Mouse (Mus musculus): ENCODE data around the gene Ces1b.

The Ces1b gene

DNA sequence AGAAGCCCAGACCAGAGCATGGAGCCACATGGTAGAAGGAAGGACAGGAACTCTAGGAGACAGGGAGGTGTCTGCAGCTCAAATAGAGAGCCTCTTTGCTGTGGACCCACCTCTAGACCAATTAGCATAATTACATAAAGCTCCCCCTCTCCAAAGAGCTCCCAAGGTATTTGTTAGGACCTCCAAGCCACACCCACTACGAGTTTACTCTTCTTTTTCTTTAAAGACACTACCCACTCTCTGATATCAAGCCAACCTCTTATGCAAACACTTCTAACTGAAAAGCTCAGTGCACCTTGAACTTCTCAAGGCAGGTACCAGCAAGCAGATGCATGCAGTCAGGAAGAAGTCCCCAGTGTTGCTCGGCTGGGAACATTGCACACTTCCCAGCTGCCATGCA is at the start of gene Ces1b:
Ces1b (minus strand) TSS at position 131 of the 400 bp plus-strand sequence.
- DNase-seq, result no peak

DNA sequence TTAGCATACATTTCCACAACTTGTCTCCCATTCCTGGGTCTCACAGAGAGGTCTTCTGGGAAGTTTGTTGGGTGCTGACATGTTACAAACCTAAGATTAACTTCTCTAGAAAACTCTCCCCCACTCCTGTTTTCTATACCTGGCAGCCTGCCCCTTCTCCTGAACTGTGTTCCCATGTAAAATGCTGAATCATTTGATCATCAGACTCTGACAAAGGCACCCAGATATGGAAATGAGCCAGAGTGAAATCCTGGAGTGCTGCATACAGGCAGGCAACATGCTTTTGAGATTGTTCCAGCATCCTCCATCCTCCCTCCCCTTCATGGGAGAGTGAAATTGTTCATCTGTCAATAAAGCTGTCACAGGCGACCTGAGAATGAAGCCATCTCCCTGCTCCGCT is 46.7 kb upstream of the Ces1b start:
- DNase-seq, result peak; percentile 3

DNA sequence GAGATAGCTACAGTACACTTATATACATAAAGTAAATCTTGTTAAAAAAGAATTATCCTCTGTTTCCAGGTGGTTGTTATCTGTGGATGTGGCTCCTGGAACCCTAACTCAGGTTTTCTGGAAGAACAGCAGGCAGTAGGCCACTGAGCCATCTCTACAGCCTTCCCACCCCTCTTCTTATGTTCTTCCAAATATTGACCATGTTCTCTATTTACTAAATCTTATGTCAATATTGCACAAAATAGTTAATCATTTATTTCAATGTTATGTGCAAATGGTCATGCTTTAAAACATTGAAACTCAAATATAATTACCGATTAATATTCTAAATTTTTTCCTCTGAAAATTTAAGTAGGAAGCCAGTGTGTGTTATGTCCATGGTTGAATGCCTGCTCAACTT is 42.2 kb upstream of the Ces1b start:
- no peak for DNase-seq

DNA sequence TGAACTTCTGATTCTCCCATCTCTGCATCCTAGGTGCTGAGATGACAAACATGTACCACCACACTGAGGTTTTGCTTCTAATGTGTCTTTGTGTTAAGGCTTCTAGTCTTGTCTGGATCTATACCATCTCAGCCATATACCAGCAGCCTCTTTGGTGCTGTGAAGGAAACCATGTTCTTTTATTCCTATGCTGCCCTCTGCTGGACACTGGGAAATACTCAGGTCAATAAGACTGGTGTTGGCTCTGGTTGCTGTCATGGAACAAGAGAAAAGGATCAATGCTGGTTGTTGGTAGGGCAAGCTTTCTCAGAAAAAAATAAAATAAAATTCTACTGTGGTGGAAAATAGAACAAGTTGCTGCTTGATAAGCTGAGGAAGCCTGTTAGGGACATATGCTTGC is 15.6 kb upstream of the Ces1b start:
- peak; percentile 31 for DNase-seq

DNA sequence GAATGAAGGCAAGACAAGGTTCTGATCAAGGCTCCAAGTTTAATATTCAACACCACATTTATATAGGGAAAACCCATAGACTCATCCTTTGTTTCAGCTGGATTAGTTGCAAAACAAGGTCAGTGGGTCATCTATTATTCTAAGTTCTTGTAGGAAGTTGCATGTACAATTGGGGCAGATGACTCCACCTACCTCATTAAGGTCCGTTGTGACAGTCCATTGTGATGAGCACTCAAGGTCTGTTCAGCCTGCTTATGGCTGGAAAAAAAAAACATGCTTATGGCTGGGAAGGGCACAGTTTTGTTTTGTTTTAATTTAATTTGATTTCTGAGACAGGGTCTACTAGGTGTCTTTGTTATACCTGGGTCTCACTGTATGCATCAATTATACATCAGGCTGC is 11.5 kb upstream of the Ces1b start:
- no peak for DNase-seq

DNA sequence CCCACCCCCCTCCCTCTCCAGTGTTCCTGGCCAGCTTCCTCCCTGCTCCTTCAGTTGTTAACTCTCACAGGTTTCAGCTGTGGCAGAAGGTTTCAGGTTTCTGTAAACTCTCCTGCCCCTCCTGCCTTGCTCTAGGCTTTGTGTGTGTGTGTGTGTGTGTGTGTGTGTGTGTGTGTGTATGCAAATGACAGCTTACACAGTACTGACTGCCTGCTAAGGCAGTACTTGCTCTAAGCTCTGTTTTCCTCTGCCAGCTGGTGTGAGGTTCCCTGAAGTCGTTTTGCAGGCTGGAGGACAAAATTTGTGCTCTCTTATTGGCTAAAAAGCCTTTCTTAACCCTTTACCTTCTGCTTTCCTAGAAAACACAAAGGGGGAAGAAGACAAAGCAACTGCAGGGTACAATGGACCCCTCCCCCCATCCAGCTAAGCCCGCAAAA is 8.9 kb upstream of the Ces1b start:
- no peak for DNase-seq

DNA sequence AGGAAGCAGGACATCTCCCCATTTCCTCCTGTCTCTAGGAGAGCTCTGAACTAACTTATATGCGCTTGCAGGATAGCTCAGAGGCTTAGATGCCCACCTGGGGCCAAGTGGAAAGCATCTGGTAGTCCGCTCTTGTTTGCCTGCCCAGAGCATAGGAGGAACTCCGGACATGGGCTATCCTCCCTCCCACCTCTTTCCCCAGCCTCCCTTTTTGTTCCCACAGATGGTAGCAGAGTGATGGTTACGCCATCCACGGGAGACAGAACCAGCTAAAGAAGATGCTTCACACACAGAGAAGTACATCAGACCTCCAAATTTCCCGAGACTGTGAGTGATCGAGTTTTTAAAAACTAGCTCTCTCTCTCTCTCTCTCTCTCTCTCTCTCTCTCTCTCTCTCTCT is 8.4 kb upstream of the Ces1b start:
- DNase-seq, result no peak

DNA sequence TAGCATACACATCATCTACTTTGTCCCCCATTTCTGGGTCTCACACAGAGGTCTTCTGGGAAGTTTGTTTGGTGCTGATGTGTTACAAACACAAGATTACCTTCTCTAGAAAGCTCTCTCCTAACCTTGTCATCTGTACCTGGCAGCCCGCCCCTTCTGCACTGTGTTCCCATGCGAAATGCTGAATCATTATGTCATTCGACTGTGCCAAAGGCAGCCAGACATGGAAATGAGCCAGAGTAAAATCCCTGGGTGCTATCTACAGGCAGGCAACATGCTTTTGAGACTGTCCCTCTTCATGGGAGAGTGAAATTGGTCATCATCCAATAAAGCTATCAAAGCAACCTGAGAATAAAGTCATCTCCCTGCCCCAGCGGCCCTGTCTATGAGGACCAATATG is 4.6 kb downstream of the Ces1b start:
- no peak for DNase-seq

DNA sequence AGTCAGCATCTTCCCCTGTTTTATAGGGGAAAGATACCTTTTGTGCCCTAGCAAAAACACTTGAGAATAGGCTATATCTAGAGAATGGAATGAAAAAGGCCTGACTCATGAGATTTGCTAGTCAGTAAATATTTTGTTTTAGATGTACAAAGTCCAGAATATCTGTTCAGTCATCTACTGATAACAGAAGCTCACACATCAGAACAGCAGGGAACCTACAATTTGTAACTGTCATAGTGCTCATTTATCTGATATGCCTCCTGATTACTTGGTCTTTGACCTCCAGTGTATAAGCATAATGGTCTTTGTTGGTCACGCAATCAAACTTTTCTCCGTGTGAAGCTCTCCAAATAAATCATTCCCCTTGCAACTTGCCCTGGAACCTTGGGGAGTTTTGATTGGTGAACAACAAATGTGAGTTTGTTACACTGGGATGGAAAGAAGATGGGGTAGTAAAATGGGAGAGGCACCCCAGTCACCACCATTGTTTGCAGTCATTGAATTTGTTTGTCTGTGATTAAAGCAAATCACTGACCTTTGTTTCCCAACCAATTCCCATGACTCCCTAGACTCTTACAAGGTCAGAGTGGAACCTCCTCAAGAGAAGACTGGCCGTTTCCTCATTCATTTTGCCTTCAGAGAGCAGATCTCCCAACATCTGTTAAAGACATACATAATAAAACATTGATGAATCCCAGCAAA is 16.2 kb downstream of the Ces1b start:
- no peak for DNase-seq

DNA sequence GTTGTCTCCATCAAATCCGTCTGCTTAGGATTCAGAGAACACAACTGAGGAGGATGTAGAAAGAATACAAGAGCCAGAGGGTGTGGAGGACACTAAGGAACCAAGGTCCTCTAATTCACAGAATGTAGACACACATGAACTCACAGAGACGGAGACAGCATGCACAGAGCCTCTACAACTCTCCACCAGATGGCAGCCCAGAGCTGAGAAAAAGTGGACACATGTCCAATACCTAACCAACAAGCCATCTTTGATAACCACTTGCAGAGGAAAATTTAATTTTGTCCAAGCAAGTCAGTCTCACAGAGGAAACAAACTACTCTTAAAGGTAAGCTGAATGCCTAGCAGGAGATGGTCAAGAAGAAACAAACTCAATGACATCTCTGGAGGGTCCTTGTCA is 20.6 kb downstream of the Ces1b start:
- DNase-seq, result peak; percentile 36

DNA sequence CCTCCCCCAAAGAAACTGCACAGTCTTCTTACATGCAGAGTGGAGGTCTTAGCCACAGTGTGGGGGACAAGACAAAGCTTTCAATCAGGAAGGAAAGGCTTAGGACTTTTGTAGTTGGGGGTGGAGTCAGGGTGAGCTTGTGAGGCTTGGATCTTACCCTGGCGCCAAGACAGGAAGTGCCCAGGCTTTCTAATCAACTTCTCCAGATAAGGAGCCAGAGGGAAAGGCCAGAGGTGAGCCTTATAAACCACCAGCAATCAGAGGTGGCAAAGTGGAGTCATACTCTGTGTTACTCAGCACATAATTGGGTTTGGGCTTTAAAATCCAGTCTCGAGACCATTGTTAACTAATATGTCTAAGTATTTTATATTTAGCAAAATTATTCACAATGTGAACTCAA is 24.6 kb downstream of the Ces1b start:
- DNase-seq, result no peak

DNA sequence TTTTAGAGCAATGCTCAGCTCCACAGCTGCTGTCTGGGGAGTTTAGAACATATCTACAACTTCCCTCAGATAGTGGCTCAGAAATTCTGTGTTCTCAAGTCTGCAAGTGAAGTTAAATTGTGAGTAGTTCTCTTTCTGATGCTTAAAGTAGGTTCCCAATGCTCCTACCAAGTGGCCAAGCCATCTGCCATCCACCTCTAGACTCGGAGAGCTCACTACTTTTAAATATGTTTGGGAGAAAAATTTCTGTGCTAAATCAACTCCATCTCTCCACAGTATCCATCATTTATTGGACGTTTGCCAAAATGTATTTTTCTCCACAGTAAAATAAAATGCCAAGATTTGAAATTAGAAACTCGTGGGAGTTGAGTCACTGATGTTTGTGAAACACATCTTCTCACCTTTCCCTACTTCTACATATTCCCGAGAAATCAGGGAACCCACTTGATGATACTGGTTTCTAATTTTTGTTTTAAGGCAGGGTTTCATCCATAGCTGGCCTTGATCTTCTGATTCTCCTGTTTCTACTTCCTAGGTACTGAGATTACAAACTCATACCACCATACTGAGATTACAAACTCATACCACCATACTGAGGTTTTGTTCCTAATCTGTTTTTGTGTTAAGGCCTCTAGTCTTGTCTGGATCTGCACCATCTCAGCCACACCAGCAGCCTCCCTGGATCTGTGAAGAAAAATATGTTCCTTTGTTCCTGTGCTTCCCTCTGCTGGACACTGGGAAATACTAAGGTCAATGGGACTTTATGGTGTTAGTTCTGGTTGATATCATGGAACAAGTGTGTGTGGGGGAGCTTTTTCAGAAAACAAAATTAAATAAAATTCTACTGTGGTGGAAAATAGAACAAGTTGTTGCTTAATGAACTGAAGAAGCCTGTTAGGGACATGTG is 31.1 kb downstream of the Ces1b start:
- no peak for DNase-seq

DNA sequence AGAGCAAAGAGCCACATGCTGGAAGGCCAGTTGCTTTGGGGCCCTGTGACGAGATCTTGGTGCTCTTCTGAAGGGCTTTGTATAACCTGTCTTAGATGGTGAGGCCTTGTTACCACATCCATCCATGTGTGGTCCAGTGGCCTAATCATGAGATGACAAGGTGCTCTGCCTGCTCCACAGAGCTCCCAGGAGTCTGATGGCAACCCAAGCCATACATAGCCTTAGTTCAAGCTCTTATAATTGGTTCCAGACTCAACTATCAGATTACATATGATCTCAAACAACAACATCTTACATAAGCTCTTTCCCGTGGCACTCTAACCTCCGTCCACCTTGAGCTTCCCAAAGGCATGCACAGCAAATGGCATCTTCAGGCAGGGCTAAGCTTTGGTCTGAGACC is 31.7 kb downstream of the Ces1b start, which contains the start of gene Ces1a:
Ces1a (minus strand) TSS at position 101 of the 400 bp plus-strand sequence.
- DNase-seq, result no peak

DNA sequence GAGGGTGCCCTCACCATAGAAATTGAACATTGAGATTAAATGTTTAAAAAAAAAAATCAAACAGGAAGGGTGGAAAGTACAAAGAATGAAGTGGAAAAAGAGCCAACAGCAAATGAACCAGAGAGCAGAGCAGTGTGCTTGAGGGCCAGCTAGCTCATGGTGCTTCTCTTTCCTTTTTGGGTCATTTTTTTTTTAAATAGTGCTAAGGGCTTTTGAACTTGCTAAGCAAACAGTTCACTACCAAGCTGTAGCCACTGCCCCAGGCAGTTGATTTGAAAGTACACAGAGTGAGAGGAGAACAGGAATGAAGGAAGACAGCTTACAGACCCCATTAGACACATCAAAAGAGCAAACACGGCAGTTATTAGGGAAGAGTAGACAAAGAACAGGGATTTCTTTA is 36.7 kb downstream of the Ces1b start:
- DNase-seq, result no peak

DNA sequence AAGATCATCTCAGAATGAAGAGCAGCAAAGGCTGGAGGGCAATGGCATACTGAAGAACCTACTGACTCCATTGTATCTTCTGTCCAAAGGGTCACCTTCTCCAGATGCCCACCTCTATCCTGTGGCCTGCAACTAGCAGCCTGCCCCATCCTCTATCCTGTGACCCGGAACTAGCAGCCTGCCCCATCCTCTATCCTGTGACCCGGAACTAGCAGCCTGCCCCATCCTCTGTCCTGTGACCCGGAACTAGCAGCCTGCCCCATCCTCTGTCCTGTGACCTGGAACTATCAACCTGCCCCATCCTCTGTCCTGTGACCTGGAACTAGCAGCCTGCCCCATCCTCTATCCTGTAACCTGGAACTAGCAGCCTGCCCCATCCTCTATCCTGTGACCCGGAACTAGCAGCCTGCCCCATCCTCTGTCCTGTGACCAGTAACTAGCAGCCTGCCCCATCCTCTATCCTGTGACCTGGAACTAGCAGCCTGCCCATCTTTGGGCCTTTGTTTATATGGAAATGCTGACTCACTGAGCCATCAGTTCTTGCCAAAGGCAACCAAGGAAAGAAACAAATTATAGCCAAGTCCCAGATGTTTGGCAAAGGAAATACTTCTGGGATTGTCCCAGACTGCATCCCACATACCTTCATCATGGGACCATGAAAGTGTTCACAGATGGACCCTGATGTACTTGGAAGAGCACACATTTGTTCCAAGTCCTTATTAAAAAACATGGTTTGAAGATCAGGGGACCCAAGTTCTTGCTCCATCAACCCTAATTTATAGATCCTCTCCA is 38.8 kb downstream of the Ces1b start:
- DNase-seq, result no peak

DNA sequence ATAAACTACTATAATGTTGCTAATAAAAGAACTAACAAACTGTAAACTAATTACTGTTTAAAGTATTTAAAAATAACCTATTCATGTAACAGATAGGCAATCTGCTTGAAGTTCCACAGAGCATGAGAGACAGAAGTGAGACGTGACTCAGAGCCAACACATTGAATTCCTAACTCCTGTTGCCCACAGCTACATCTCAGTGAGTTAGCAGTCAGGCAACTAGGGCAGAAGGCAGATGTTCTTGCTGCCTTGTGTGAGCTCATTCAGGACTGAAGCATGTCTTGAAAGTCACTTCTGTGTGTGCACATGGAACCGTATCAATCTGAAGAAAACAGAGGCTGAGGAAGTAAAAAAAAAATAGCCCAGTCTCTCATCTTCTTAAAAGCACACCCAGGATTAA is 39.6 kb downstream of the Ces1b start:
- DNase-seq, result peak; percentile 52

DNA sequence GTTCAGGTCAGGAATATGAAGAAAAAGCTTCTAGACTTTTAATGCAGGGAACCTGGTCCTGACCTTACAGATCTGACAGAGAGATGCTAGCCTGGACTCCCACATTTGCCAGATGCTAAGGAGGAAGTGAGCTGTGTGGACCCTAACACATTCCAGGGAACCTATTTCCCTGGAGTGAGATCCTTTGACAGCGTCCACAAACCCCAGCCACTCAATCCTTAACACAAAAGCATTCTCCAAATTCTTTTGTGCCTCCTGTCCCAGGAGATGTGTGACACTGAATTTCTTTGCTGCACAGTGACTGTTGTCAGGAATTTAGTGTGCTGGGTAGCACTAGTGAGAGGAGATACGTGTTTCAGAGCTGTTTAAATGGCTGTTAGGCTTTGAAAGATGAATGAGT is 41.0 kb downstream of the Ces1b start:
- no peak for DNase-seq

DNA sequence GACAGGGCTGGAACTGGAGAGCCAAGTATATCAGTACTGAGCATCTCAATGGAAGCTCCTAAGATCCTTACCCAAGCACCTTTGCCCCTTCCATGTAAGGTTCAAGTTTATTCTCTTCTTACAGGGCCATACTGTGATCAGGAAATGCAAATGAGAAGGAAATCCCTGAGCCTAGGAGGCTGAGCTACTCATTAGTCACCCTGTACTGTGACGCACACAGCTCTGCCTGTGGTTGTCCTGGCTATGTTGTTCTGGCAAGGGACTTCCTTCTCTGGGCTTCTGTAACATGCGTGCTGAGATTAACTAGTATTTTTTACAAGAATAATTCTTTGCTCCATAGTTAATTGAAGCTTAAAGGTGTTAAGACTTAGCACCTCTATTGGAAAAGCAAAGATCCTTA is 49.2 kb downstream of the Ces1b start:
- DNase-seq, result no peak

DNA sequence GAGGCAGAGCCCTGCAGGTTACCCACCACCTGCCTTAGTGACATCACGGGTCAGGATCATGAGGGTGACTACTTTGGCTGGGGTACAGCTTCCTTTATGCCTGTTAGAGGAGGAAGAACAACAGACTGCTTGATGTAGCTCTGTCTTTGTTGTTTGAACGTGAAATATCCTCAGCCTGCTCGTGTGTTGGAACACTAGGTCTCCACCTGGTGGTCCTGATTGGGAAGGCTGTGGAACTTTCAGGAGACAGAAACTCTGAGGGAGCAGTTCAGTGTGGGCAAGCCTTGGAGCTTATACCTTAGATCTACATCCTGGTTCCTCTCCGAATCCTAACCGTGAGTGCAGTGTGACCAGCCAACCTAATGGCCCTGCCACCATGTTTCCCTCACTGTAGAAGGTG is 58.1 kb downstream of the Ces1b start:
- no peak for DNase-seq

DNA sequence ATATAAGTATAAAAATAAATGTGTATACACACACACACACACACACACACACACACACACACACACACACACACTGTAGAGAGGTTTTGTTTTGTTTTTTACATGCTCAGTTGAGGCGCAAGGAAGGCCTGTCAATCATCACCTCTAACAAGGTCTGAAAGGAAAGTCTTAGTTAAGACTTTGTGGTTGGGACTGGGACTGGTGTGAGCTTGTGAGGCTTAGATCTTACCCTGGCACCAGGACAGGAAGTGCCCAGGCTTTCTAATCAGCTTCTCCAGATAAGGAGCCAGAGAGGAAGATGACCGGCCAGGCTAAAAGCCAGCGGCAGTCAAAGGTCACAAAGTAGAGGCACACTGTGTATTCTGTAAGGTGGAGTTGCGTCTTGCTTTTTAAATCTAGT is 65.5 kb downstream of the Ces1b start:
- DNase-seq, result no peak

DNA sequence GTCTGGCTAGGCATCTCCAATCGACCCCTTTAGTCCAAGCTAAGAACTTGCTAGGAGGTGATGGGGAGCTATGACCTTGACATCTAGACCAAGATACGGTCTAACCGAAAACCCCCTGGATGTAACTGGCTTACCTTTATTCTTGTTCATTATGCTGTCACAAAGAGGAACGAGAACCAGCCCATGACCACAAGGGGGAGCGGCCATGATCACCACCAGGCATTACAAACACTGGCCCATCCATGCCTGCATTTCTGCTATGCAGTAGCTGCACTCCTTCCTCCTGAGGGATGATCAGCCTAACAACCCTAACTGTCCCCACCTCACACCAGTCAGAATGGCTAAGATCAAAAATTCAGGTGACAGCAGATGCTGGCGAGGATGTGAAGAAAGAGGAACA is 67.6 kb downstream of the Ces1b start:
- DNase-seq, result no peak

DNA sequence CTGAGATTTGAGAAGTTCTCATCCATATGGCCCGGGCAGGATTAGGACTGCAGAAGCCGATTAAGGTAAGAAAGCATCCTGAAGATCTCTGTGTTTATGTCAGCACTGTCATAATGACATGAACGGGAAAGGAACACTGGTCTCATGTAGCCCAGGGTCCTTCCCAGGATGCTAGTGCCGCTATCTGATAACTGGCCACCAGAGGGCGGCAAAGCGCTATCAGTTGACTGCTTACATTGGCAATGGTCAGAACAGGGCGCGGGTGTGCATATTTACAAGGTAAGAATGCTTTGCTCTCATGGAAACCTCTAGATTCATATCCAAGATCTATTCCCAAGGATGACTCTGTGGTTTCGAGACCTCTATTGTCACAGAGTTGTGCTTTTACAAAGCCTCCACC is 68.4 kb downstream of the Ces1b start:
- DNase-seq, result peak; percentile 75

DNA sequence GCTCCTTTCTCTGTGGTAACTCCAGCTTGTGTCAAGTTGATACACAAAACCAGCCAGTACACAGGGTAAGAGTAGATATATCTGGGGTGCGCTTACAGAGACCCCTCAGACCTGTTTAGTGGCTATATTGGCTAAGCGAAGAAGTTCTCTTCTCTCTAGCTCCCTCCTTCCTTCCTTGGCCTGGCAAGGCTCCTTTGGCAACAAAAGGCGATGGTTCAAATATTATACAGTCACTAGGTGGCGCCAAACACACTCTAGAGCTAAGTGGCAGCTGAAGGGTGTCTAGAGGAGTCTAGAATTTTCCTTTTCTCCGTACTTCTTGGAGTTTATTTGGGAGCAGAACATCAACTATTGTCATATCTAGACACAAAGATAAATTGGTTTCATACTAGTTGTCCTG is 69.5 kb downstream of the Ces1b start:
- peak; percentile 34 for DNase-seq

Data from right cerebral cortex, adult 18-20 months (tissue).